Mouse (Mus musculus) v-Abl transformed pro-B cells (cell line): ENCODE results near the gene Il17ra.

ENCODE experiments used
- in situ Hi-C, 2 experiments: fragments of 400-800 bp; cut with MboI; formaldehyde crosslinking; loops; one replicate each; pipeline ENCODE4 v1.15.1; 2025; ENCODE audit not compliant: unreplicated experiment in 2 of 2

Gene Il17ra

DNA sequence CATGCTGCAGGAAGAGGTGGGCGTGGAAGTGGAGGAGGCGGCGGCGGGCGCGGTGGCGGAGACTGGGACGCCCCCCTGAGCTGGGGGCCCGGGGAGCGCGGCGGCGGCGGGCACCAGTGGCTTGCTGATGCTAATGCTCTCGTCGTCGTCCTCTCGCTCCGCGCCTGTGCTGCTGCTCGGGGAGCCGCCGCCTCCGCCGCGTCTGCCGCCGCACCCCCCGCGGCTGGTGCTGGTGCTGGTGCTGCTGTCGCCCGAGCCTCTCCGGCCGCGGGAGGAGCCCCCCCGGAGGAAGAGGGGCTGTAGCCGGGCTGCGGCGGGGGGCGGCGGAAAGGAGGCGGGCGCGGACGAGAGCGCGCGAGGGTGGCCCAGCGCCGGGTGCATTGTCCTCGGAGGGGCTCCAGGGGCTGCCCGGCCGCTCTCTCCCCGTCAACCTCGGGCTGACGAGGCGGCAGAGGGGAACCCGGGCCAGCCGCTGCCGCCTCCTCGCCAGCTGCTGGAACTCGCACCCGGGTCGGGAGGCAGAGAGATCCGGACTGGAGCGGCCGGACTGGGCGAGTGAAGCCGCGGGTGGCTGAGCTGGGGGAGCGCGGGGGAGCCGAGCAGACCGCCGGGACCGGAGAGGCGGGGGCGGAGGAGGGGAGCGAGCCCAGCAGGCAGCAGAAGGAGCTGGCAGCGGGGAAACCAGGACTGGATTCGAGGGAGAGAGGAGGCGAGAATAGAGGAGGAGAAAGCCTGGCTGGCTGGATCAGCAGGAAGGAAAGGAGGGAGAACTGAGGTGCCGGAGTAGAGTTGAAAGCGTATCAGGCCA, 30.5 kb downstream of the Il17ra start, which contains the start of gene Tmem121b:
TSS of gene Tmem121b (minus strand) at position 434 of the 808 bp plus-strand sequence.
- in situ Hi-C loops: no loop called here

DNA sequence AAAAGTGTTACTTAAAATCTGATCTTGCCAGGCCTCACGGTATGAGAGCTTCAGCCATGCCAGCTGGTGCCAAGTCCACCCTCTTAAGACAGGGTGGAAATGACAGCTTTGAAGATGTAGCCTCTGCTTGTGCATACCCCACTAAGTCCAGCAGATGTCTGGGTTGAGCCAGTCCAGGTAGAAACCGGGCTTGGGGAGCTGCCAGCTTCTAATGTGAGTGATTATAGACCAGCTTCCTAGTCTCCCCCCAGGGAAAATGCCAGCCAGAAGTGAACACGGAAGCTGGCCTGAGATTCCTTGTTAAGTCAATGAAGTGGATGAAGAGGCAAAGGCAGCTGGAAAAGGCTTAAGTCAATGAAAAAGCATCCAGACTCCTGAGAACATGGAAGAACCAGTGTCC, 33.5 kb downstream of the Il17ra start:
- in situ Hi-C loops: no loop called here

DNA sequence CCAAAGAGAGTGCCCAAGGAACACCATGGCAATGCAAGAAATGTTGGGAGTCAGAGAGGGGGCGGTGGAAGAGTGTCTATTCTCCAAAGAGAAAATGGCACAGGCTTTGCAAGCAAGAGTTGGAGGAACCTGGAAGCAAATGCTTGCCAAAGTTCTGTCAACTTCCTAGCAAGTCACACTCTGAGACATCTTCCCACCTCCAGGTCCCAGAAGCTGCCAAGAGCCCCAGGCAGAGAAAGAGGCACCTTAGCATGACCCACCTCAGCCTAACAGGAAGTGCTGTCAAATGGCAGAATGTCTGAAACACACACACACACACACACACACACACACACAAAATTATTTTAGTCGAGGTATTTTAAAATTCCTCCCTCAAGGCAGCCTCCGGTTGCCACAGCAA, 41.0 kb downstream of the Il17ra start:
- in situ Hi-C loops: no loop called here

DNA sequence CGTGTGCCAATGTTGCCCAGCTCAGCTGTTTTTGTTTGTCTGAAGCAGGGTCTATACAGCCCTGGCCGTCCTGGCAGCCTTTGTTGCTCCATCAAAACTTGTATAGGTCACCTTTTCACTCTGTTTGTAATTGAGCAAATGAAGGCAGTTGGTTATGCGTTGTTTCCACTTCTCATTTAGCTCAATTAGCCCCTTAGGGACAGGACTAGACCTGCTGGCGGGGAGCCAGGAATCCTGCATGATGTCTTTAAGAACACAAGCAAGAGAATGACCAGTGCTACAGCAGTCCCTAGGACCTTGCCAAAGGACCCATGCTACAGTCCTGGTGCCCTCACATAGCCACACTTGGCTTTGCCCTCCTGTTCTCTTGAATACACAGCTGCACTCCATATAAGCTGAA, 42.5 kb downstream of the Il17ra start:
- in situ Hi-C loops: no loop called here

DNA sequence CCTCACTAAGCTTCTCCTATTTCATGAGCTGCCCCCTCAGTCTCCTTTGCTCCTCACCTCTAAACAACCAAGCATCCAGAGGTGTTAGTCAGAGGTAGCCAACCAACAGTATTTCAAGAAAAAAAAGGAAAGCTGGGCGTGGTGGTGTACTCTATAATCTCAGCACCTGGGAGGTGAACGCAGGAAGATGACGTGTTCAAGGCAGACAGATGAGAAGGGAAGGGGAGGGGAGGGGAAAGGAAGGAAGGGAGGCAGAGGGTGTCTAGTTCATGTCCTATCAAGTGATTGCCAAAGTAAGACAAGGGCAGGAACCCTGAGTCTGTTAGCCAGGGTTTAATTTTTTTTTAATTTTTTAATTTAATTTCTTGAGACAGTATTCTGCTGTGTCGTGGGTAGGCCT, 45.6 kb downstream of the Il17ra start:
- in situ Hi-C loops: no loop called here

DNA sequence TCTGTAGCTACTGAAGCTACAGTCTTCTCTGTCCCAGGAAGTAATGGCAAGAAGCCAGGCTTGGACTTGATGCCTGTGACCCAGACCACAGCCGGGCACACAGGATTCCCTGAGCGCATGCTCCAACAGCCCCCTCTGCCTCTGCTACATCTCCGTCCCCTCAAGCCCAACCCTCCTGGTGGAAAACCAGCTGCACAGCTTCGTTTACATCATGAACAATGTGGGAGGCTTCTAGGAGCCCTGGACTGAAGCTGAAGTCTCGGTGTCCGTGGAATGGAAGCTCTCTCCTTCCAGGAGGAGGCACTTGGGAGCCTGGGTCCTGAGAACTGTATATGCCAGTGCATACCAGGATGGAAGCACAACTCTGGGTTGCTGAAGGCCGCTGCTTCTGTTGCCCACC, 46.9 kb downstream of the Il17ra start:
- in situ Hi-C loops: no loop called here

DNA sequence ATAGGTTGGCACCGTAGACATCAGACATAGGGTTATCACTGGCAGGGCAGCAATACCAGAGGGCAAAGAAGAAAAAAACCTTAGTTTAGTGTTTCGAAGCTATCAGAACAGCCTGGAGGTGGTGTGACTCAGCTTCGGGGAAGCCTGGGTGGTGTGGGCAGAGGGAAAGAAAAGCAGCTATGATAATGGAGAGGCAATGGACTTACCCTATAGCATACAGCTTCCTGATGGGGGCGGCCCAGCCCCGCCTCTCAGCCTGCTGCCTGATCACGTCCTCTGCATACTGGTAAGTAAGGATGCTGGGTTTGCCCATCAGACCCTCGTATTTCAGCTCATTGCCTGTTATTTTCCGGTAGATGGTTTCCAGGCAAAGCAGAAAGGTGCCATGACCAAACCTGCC, 47.4 kb downstream of the Il17ra start:
- in situ Hi-C loops: no loop called here

DNA sequence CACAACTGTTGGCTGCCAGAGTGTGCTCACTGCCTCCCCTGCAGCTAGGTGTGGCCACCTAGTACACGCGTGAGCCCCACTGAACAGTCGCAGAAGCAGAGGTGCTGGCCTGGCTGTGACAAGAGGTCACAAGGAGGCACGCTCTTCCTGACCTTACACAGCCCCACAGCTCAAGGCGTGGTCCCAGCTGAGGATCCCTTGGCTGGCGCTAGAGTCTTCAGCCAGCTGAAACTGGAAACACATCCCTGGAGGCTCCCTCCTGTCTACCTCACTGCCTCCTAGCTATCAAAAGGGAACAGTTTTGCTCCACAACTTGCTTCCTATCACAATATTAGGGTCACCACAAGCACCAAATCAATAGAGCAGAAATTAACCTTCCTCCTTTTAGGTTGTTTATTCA, 48.2 kb downstream of the Il17ra start:
- in situ Hi-C loops: no loop called here

DNA sequence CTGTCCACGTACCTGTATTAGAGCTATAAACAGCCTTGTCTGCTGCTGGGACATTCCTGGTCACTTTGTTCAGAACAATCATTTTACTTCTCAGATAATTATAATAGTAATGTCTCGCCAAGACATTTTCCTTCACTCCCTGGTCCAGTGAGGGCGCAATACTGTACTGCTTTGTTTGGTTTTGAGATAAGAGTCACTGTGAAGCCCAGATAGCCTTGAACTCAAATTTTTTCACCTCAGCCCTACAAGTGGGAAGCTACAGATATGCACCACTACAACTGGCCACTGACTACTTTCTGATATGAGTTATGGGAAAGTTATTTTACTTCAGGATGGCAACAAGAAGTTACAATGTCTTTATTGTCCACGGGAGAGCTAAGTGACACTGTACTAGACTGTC, 53.4 kb downstream of the Il17ra start:
- in situ Hi-C loops: no loop called here

DNA sequence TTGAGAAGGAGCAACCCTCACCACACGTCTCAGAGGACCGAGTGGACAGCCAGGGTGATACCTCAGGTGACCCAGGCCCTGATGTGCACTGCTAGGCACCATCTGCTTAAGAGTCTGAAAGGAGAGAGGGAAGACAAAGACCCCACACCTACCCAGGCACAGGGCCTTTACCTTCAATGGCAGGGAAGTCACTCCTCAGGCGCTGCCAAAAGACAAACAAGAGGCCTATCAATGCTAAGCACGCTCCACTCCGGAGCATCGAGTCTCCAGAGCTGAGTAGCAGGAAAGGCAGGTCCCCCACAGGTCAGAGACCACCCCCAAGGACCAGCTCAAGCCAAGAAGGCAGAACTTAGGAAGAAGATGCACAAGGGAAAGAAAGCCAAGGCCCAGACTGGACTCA, 53.8 kb downstream of the Il17ra start:
- in situ Hi-C loops: no loop called here

DNA sequence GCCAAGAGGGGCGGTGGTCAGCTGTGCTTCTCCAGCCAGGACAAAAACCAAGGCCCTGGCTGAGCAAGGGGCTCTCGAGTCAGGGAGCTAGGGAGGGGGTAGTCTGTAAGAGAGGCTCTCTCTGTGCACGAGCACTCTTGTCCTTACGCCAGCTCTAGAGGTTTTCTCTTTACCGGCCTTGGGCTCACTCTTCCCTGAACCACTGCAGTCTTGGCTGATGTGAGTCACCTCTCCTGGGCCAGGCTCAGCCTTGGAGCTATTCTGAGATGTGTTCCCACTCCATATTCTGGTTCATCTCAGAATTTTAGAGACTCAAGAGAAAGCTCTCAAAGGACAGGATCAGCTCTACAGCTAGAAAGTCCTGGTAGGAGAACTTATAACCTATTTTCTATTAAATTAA, 54.3 kb downstream of the Il17ra start:
- in situ Hi-C loops: no loop called here

DNA sequence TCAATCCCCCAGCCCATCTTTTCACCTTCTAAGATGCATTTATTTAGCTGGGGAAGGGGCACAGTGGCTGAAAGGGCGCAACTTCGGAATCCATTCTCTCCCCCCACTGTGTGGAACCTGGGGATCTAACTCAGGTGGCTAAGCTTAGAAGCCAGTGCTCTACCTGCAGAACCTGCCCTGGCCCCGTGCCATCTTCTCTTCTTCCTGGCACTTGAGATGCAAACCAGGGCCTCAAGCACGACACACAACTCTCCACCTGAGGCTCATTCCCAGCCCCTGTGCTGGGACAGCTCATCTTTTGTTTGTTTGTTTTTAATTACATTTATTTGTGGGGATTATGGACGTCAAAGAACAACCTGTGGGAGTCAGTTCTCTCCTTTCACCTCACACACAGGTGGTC, 56.6 kb downstream of the Il17ra start:
- in situ Hi-C loops: no loop called here

DNA sequence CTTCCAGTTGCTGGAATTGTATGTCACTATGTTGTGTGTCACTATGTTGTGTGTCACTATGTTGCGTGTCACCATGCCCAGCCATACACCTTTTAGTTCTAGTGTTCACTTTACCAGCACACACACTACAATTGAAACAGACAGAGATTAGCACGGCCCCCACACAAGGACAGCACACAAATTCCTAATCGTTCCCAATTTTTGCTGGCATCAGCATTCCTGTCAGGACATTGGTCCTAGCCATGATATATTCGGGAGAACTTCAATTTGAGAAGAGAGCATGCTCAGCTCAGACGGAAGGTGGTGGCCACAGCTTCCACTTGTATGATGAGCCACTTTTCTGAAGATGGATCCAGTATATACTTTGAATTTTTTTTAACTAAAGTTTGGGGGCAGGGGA, 61.7 kb downstream of the Il17ra start:
- in situ Hi-C loops: no loop called here

DNA sequence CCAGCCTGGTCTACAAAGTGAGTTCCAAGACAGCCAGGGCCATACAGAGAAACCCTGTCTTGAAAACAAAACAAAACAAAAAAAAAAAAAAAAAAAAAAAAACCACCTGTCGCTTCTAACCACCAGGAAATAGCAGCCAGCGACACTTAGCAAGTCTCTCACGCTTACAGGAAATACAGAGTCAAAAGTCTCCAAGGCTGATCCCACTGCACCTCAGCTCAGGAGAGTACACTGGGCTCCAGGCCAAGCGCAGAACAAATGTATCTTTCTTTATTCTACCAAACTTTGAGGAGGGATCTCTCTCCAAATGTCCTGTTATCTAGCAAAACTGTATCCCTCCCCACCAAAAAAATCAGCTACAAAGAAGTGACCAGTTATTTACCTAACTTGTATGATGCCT, 66.1 kb downstream of the Il17ra start:
- in situ Hi-C loops: no loop called here

DNA sequence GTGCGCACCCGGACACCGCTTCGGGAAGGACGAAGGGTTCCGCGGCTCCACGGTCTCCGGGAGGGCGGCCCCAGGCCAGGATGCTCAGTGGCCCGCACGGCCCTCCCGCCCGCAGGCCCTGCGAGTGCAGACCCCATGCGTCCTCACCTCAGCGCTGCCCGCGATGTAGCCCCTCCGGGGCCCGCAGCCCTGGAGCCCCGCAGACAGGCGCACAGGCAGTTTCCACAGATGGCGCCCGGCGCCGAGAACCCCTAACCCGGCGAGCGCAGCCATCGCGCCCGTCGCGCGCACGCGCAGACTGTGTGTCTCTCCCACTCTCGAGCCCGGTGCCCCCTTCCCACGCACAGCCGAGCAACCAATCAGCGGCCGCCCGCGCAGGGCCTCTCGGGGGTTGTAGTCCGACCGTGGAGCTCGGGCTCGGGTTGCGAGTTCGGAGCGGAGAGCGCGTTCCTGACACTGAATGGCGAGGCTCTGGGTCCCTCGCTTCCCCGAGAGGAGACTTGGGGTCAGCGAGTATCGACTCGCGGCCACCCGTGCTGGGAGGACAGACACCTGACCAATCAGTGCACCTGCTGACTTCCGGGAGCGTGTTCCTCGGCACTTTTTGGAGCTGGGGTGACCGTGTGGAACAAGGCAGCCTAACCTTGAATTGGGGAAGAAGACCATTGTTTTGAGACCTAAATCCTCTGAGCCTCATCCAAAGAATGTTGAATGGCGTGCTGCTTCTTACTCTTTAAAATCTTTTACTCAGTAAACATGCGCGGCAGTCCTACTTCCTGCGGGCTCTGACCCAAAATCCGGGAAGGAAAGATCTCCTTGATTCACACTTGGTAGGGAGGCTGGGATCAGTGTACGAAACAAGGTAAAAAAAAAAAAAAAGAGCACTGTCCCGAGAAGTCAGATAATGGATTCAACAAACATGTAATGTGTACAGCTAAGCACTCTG, 68.2 kb downstream of the Il17ra start, which contains the start of gene Hdhd5:
TSS of gene Hdhd5 (minus strand) at position 300 of the 946 bp plus-strand sequence.
- in situ Hi-C loops: no loop called here

DNA sequence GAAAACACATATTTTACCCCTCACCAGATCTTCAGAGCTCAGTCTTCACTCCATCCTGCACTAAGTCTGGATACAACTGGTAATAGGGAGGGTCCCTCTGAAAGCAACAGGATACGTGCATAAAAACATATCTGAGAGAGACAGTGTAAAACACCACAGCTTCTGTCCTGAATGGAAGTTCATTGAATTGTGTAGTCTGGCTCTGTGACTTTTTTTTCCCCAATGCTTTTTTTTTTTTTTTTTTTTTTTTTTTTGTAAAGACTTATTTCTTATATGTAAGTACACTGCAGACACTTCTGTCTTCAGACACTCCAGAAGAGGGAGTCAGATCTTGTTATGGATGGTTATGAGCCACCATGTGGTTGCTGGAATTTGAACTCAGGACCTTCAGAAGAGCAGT, 69.5 kb downstream of the Il17ra start:
- in situ Hi-C loops: no loop called here

DNA sequence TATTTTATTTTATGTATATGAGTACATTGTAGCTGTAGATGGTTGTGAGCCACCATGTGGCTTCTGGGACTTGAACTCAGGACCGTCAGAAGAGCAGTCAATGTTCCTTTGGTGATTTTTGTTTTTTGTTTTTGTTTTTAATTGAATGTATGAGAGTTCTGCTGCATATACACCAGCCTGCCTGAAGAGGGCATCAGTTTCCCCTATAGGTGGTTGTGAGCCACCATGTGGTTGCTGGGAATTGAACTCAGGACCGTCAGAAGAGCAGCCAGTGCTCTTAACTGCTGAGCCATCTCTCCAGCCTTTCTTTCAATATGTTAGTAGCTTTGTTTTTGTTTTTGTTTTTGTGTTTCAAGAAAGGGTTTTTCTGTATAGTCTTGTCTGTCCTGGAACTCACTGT, 73.3 kb downstream of the Il17ra start:
- in situ Hi-C loops: loop anchor here (5.0 kb wide), 3 partner anchors 41 to 201 kb away; no protein-coding TSS in a partner anchor
